Mouse (Mus musculus) testis, adult 2 months (tissue): ENCODE measurements around the gene Pkn3.

Source experiments
- CTCF ChIP-seq: fragments of 200-500 bp; IDR thresholded peaks from 2 replicates; pipeline ENCODE4 v1.5.1; 2012; ENCODE audit warnings: low read depth, mild to moderate bottlenecking, inconsistent platforms, low read length, moderate library complexity; ENCODE audit not compliant: control insufficient read depth, insufficient read depth, insufficient replicate concordance
- POLR2A ChIP-seq: fragments of 200-500 bp; IDR thresholded peaks from 2 replicates; pipeline ENCODE4 v1.6.1; 2012; ENCODE audit warnings: low read depth, mild to moderate bottlenecking, inconsistent platforms, low read length, moderate library complexity; ENCODE audit not compliant: control insufficient read depth

GRCm38 (mm10) chr2:30094208-30094588, 16.7 kb downstream of the Pkn3 start:
- TF ChIP-seq CTCF (no peak), POLR2A (no peak)
